Mouse (Mus musculus) cerebellum, adult 2 months (tissue): ENCODE results near the gene Klhdc2.

Experiments used
- CTCF ChIP-seq: fragments of 200-500 bp; IDR thresholded peaks from 2 replicates; pipeline ENCODE4 v1.5.1; 2011; ENCODE audit warnings: low read depth, mild to moderate bottlenecking, control low read depth, low read length, moderate library complexity, borderline replicate concordance; ENCODE audit not compliant: insufficient read depth
- POLR2A ChIP-seq: fragments of 200-500 bp; IDR thresholded peaks from 2 replicates; pipeline ENCODE4 v1.6.1; 2011; ENCODE audit warnings: low read length, control low read depth, borderline replicate concordance; ENCODE audit not compliant: insufficient read depth

- TF ChIP-seq POLR2A (no peak), CTCF (no peak)
Observed at GRCm38 (mm10) chr12:69299831-69300230, 3.4 kb downstream of the Klhdc2 start.
